In genomic region chr19:46094144-46094543, GRCm38 (mm10) we compare ENCODE assay signal across 23 mouse cellular contexts. TPM values are rescaled to one million over a fixed set of nuclear protein-coding genes. Genes with fewer than 3 reads are reported as not detected.
"Had no signal": no experiment of that assay in that cellular context is flagged by ENCODE, and none has a peak within 500 bp of the region (broad histone marks: within the 10 kb centered on the region; RNA-seq: fewer than 3 reads in every experiment).

No protein-coding gene starts in this region.

- ATAC-seq: liver, postnatal 0 days; lung, postnatal 0 days; midbrain, embryonic 13.5 days; midbrain, embryonic 15.5 days had no signal

- H3K9me3 ChIP-seq: lung, embryonic 15.5 days; midbrain, embryonic 13.5 days; midbrain, embryonic 15.5 days; neural tube, embryonic 12.5 days; stomach, embryonic 15.5 days had no signal

- H3K36me3 ChIP-seq: lung, embryonic 15.5 days; midbrain, embryonic 13.5 days; midbrain, embryonic 15.5 days; neural tube, embryonic 12.5 days; stomach, embryonic 15.5 days had no signal

- DNase-seq: liver, postnatal 0 days; lung, adult 2 months; lung, postnatal 14 days; lung, postnatal 36 days; right cerebral cortex, postnatal 14 days; thymus, adult 18-20 months; thymus, postnatal 14 days; thymus, postnatal 36 days had no signal

- H3K4me2 ChIP-seq: lung, embryonic 15.5 days; midbrain, embryonic 11.5 days; midbrain, embryonic 13.5 days; midbrain, embryonic 15.5 days; neural tube, embryonic 12.5 days; stomach, embryonic 15.5 days had no signal

- H3K27me3 ChIP-seq: lung, embryonic 15.5 days; midbrain, embryonic 13.5 days; midbrain, embryonic 15.5 days; neural tube, embryonic 12.5 days; stomach, embryonic 15.5 days had no signal

- H3K27ac ChIP-seq: lung, embryonic 15.5 days; macrophage; midbrain, embryonic 13.5 days; midbrain, embryonic 15.5 days; neural tube, embryonic 12.5 days; stomach, embryonic 15.5 days had no signal

- H3K9ac ChIP-seq: liver, postnatal 0 days; lung, embryonic 15.5 days; midbrain, embryonic 13.5 days; midbrain, embryonic 15.5 days; neural tube, embryonic 12.5 days; stomach, embryonic 15.5 days had no signal

- H3K4me1 ChIP-seq: lung, embryonic 15.5 days; midbrain, embryonic 13.5 days; midbrain, embryonic 15.5 days; neural tube, embryonic 12.5 days; stomach, embryonic 15.5 days had no signal

- H3K4me3 ChIP-seq: lung, embryonic 15.5 days; megakaryocyte, embryonic 14.5 days; midbrain, embryonic 13.5 days; midbrain, embryonic 15.5 days; neural tube, embryonic 12.5 days; stomach, embryonic 15.5 days had no signal

RNA-seq across cellular contexts. Expression of gene Elovl3, which starts 37.6 kb away (rescaled TPM):
- total RNA-seq: megakaryocyte progenitor cell, adult 5-6 weeks; monocyte, adult 5-6 weeks; neutrophil, adult 5-6 weeks had no signal
- polyA plus RNA-seq: lung, embryonic 15.5 days; lung, postnatal 0 days; macrophage; midbrain, embryonic 11.5 days; neural tube, embryonic 12.5 days; neural tube, embryonic 14.5 days; spleen, adult 2 months; stomach, embryonic 15.5 days had no signal

RNA-seq across cellular contexts. Expression of gene Pitx3, which starts 54.0 kb away (rescaled TPM):
- total RNA-seq: megakaryocyte progenitor cell, adult 5-6 weeks; monocyte, adult 5-6 weeks; neutrophil, adult 5-6 weeks had no signal
- polyA plus RNA-seq: liver, postnatal 0 days; lung, postnatal 0 days; macrophage; neural tube, embryonic 14.5 days; spleen, adult 2 months; stomach, embryonic 15.5 days; thymus, postnatal 0 days had no signal
